Mouse (Mus musculus): ENCODE measurements around the gene Cyp19a1. TPM values are rescaled to one million over a fixed set of nuclear protein-coding genes. Genes with fewer than 3 reads are reported as not detected.

Gene Cyp19a1
- polyA plus RNA-seq (2012; rRNA removed): 7.7 and 11.7 TPM in 2 replicates

GRCm38 (mm10) chr9:54268010-54268409 is at the start of gene Cyp19a1:
Gene Cyp19a1, minus strand, starts transcription at chr9:54268110.

DNA sequence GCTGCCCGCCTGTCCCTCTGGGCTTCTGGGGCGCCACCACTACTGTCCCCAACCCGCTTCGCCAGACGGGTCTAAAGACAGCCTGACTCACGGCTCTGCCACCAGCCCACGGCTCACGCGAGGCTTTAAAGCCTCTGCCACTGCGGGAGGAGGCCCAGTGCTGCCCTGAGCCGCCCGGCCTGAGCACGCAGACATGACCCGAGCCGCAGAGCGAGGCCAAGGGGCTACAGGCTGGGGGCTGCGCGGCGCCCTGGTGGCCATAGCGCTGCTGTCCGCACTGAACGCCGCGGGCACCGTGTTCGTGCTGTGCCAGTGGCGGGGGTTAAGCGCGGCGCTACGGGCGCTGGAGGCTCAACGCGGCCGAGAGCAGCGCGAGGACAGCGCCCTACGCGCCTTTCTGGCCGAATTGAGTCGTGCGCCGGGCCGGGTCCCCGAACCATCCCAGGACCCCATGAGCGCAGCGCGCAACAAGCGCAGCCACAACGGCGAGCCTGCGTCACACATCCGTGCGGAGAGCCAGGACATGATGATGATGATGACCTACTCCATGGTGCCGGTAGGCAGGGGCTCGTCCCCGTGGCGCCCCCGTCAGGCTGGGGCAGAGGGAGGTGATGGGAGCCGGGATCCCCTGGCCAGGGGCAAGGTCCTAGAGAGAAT is 18.5 kb upstream of the Cyp19a1 start, which contains the start of gene Gldn:
Gldn (plus strand) TSS at position 156 of the 657 bp plus-strand sequence.

Other genes starting within 250 kb of the Cyp19a1 start
- 1.2 and 2.5 TPM in 2 replicates for gene Tnfaip8l3, start 199.7 kb downstream of the Cyp19a1 start, polyA plus RNA-seq (2012; rRNA removed)
- gene Gldn, start 18.4 kb upstream of the Cyp19a1 start, polyA plus RNA-seq (2012; rRNA removed): 1.9 and 2.0 TPM in 2 replicates
- gene Dmxl2, start 233.5 kb upstream of the Cyp19a1 start, polyA plus RNA-seq (2012; rRNA removed): 2.2 and 2.6 TPM in 2 replicates

All from ovary, adult 2 months (tissue).